Mouse (Mus musculus) bone marrow macrophage, adult 2 months (primary cell): ENCODE measurements around the gene Tgfbr3l. TPM values are rescaled to one million over a fixed set of nuclear protein-coding genes. Genes with fewer than 3 reads are reported as not detected.

Experiments used
- H3K27ac ChIP-seq: 2 replicates; pipeline ENCODE4 v1.5.1; 2012; ENCODE audit warnings: low read depth, low read length; ENCODE audit not compliant: insufficient read depth
- H3K4me1 ChIP-seq: 2 replicates; pipeline ENCODE4 v1.6.1; 2012; ENCODE audit warnings: low read length; ENCODE audit not compliant: control insufficient read depth, insufficient read depth
- H3K4me3 ChIP-seq: 2 replicates; pipeline ENCODE4 v1.5.1; 2012; ENCODE audit warnings: mild to moderate bottlenecking, low read length, moderate library complexity; ENCODE audit not compliant: insufficient read depth
- CTCF ChIP-seq: IDR thresholded peaks from 2 replicates; pipeline ENCODE4 v1.5.1; 2012; ENCODE audit warnings: low read depth, mild to moderate bottlenecking, low read length, moderate library complexity
- POLR2A ChIP-seq: IDR thresholded peaks from 2 replicates; pipeline ENCODE4 v1.6.1; 2012; ENCODE audit warnings: mild to moderate bottlenecking, low read depth, low read length, borderline replicate concordance
- polyA plus RNA-seq: library from polyadenylated mRNA; stranded (reverse); fragments of >200 nt; gene quantifications from 2 replicates; pipeline ENCODE4 v1.2.4, GENCODE M21; 2012; ENCODE audit not compliant: missing spikeins, insufficient read depth, insufficient read length

The Tgfbr3l gene
- polyA plus RNA-seq = 3.6 and 4.4 TPM in 2 replicates

DNA sequence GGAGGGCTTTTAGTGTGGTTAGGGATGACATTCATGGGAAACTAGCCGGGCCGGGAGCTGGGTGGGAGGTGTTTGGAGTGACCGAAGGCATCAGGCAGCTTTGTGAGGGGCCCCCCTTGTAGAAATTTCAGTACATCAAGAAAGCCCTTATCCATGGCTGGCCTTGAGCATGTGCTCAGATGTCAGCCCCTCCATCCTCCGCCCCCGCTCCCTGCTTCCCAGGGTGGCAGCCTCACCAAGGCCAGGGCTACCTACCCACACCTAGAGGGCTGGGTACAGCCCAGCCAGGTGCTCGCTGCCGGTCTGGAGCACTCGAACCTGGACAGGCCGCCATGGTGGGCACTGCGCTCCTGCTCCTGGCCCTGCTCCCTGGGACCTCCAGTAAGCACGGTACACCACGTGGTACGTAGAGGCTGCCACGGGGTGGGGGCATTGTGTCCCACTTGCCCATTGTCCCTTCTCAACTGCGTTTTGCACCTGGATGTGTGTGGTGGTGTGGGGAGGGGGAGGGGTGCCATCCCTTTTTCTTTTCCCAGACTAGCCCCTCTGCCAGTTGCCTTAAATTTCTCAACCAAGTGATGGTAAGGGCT, at the start of gene Tgfbr3l:
TSS of gene Tgfbr3l (plus strand) at position 264 of the 590 bp plus-strand sequence.
- TF ChIP-seq CTCF (no peak), POLR2A (no peak)
- Histone ChIP-seq H3K27ac (no peak within 1 kb of the TSS), H3K4me1 (peaks cover 13% of the 10 kb centered on the region), H3K4me3 (no peak within 1 kb of the TSS)

- peaks cover 14% of the 10 kb centered on the region for H3K4me1 ChIP-seq
- H3K4me3 ChIP-seq = no peak overlapping the region
- H3K27ac ChIP-seq = no peak overlapping the region
- TF ChIP-seq CTCF (no peak), POLR2A (no peak)
These were observed 46.7 kb upstream of the Tgfbr3l start for GRCm38 (mm10) chr8:4201321-4201720.

DNA sequence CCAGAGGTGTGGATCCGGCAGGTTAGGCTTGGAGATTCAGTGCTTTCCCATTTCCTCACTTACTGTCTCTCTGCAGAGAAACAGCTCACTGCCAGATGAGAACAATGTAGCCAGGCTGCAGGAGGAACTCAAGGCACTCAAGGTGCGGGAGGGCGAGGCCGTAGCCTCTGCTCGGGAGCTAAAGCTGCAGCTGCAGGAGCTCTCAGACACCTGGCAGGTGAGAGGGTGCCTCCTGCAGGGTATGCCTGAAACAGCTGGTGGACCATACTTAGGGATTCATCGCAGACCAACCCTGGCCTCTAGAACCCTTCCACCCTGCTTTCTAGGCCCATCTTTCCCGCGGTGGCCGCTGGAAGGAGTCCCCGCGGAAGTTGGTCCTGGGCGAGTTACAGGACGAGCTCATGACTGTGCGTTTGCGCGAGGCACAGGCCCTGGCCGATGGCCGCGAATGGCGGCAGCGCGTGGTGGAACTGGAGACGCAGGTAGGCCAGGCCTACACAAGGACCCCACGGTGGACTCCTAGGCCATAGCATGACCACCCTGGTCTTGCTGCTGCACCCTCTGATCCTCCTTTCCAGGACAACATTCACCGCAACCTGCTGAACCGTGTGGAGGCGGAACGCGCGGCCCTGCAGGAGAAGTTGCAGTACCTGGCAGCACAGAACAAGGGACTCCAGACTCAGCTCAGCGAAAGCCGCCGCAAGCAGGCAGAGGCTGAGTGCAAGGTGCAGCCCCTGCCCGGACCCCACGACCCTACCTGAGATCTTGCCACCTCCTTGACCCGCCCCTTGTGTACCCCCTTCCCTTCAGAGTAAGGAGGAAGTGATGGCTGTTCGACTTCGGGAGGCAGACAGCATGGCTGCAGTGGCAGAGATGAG, 42.5 kb upstream of the Tgfbr3l start:
- Histone ChIP-seq H3K27ac (no peak overlapping the region), H3K4me3 (no peak overlapping the region), H3K4me1 (peaks cover 14% of the 10 kb centered on the region)
- TF ChIP-seq CTCF (no peak), POLR2A (no peak)

GRCm38 (mm10) chr8:4206182-4207015, 41.6 kb upstream of the Tgfbr3l start:
- no peak overlapping the region for H3K27ac ChIP-seq
- peaks cover 8% of the 10 kb centered on the region for H3K4me1 ChIP-seq
- H3K4me3 ChIP-seq = no peak overlapping the region
- no peak for TF ChIP-seq POLR2A
- no peak for TF ChIP-seq CTCF

GRCm38 (mm10) chr8:4207016-4207350, 41.0 kb upstream of the Tgfbr3l start:
- no peak overlapping the region for H3K4me3 ChIP-seq
- H3K4me1 ChIP-seq = peaks cover 2% of the 10 kb centered on the region
- TF ChIP-seq CTCF (no peak), POLR2A (no peak)
- no peak overlapping the region for H3K27ac ChIP-seq

DNA sequence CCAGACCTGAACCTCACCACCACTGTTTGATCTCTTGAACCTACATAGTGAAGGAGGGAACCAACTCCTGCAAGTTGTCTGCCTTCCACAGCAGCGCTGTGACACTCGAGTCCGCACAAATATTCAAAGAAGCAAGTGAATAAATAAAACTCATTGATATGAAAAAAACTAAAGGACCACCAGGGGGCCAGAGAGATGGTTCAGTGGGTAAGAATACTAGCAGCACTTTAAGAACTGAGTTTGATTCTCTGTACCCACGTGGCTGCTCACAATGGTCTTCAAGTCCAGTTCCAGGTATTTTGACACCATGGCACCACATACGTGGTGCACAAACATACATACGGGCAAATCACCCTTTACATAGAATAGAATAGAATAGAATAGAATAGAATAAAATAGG, 36.9 kb upstream of the Tgfbr3l start:
- H3K27ac ChIP-seq = no peak overlapping the region
- TF ChIP-seq CTCF (no peak), POLR2A (no peak)
- H3K4me3 ChIP-seq = no peak overlapping the region
- peaks cover 7% of the 10 kb centered on the region; the same call in 1 of the 2 replicates for H3K4me1 ChIP-seq

GRCm38 (mm10) chr8:4212809-4213209, 35.2 kb upstream of the Tgfbr3l start:
- Histone ChIP-seq H3K4me1 (peaks cover 7% of the 10 kb centered on the region; the same call in 1 of the 2 replicates), H3K27ac (no peak overlapping the region), H3K4me3 (peak overlapping the region; percentile 54)
- TF ChIP-seq POLR2A = no peak
- no peak for TF ChIP-seq CTCF

DNA sequence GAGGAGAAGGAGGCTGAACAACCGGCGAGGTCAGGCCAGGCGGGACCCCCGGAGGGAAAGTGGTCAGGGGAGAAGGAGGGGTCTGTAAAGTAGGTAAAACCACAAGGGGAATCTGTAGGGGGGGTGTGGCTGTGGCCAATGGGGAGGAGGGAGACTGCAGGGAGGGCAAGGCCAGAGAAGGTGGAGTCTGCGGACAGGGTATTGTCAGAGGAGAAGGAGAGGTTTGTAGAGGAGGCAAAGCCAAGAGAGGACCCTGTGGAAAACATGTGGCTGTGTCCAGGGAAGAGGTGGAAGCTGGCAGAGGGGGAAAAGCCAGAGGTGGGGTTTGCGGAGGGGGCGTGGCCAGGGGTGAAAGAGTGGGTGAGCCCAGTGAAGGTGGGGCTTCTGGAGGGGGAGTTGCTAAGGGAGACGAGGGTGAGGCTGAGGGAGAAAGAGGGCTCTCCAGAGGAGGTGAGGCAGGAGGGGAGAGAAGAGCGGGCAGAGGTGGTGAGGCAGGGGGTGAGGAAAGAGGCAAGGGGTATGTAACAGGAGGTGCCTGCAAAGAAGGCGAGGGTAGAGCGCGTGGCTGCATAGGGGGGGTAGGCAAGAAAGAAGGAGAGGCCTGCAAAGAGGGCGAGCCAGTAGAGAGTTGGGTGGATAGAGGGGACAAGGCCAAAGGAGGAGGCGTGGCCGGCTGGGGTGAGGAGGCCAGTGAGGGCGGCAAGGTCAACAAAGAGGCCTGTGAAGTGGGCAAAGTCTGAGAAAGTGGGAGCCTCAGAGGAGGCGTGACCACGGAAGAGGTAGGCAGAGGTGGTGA, 34.6 kb upstream of the Tgfbr3l start:
- TF ChIP-seq POLR2A (no peak), CTCF (no peak)
- Histone ChIP-seq H3K4me3 (peak overlapping the region; percentile 54), H3K4me1 (peaks cover 7% of the 10 kb centered on the region; the same call in 1 of the 2 replicates), H3K27ac (no peak overlapping the region; the same call in 1 of the 2 replicates)
